Mouse (Mus musculus) cerebellum, adult 2 months (tissue): ENCODE data around the gene Zbtb38.
"Not testable (repeated sequence)": the region's sequence is repeated elsewhere in the genome, so short reads cannot be mapped to it uniquely, and the experiment has no call there.

Experiments used
- CTCF ChIP-seq: fragments of 200-500 bp; IDR thresholded peaks from 2 replicates; pipeline ENCODE4 v1.5.1; 2011; ENCODE audit warnings: low read depth, mild to moderate bottlenecking, control low read depth, low read length, moderate library complexity, borderline replicate concordance; ENCODE audit not compliant: insufficient read depth
- POLR2A ChIP-seq: fragments of 200-500 bp; IDR thresholded peaks from 2 replicates; pipeline ENCODE4 v1.6.1; 2011; ENCODE audit warnings: low read length, control low read depth, borderline replicate concordance; ENCODE audit not compliant: insufficient read depth

GRCm38 (mm10) chr9:96677711-96678110 lies 74.9 kb downstream of the Zbtb38 start:
- TF ChIP-seq CTCF, POLR2A: not testable (repeated sequence)
